Mouse (Mus musculus) G1E (cell line): ENCODE results near the gene Stip1.

ENCODE experiments used
- CTCF ChIP-seq: IDR thresholded peaks from 2 replicates; pipeline ENCODE4 v1.5.1; 2012; ENCODE audit warnings: low read depth, low read length, inconsistent platforms, mixed read lengths
- GATA1 ChIP-seq: IDR thresholded peaks from 2 replicates; pipeline ENCODE4 v1.6.1; 2012; ENCODE audit warnings: borderline replicate concordance, low read length, inconsistent platforms, mixed read lengths
- GATA2 ChIP-seq: IDR thresholded peaks from 2 replicates; pipeline ENCODE4 v1.6.1; 2012; ENCODE audit warnings: low read depth, low read length, inconsistent platforms, borderline replicate concordance
- POLR2AphosphoS5 ChIP-seq: IDR thresholded peaks from 2 replicates; pipeline ENCODE4 v1.6.1; 2012; ENCODE audit warnings: low read depth, low read length, inconsistent platforms; ENCODE audit not compliant: insufficient replicate concordance
- TAL1 ChIP-seq: conservative IDR thresholded peaks from 2 replicates; pipeline ENCODE4 v1.6.1; 2012; ENCODE audit warnings: low read depth, low read length, inconsistent platforms, mixed read lengths

DNA sequence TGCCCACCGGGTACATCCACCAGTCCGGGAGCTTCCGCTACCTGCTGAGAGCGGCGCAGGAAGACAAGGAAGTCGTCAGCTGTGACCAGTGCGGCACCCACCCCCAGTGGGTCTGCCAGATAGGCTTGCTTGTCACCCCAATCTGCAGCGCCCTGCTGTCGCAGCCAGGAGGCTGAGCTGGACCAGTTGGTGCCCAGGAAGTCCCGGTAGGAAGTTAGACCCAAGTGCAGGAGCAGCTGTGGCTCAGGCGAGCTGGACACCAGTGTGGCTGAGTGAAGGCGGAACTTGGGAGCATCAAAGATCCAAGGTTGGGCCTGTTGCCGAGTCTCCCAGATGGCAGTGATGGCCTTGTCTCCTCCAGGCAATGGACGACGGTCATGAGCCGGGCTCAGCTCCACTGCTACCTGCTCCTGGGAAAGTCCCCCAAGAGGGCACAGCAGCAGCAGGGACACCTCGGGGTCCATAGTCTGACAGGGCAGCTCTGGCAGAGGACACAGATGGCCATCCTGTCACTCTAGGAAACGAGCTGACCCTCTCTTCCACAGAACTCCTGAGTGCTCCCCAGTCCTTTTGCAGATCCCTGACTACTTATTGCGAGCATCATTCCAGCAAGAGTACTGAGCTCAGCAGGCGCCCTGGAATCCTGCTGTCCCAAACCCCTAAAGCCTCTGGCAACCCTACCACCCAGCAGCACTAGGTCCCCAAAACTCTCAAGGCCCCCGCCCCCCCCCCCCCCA is 44.3 kb downstream of the Stip1 start:
- TF ChIP-seq CTCF (no peak), GATA1 (no peak), TAL1 (no peak; the same call in 1 of the 2 replicates), POLR2AphosphoS5 (no peak), GATA2 (no peak)
